Mouse (Mus musculus) olfactory bulb, adult 2 months (tissue): ENCODE data around the gene Rrp1. TPM values are rescaled to one million over a fixed set of nuclear protein-coding genes. Genes with fewer than 3 reads are reported as not detected.

Experiments used
- H3K27ac ChIP-seq: fragments of 200-500 bp; 2 replicates; pipeline ENCODE4 v1.5.1; 2012; ENCODE audit warnings: low read depth, low read length; ENCODE audit not compliant: insufficient read depth
- H3K4me1 ChIP-seq: fragments of 200-500 bp; 2 replicates; pipeline ENCODE4 v1.6.1; 2012; ENCODE audit warnings: low read length; ENCODE audit not compliant: control insufficient read depth, insufficient read depth
- H3K4me3 ChIP-seq: fragments of 200-500 bp; 2 replicates; pipeline ENCODE4 v1.5.1; 2012; ENCODE audit warnings: mild to moderate bottlenecking, low read depth, low read length, moderate library complexity; ENCODE audit not compliant: insufficient read depth
- CTCF ChIP-seq: fragments of 200-500 bp; IDR thresholded peaks from 2 replicates; pipeline ENCODE4 v1.5.1; 2012; ENCODE audit warnings: low read depth, mild to moderate bottlenecking, low read length, moderate library complexity; ENCODE audit not compliant: insufficient read depth
- POLR2A ChIP-seq: fragments of 200-500 bp; IDR thresholded peaks from 2 replicates; pipeline ENCODE4 v1.6.1; 2012; ENCODE audit warnings: mild to moderate bottlenecking, low read depth, low read length, moderate library complexity; ENCODE audit not compliant: insufficient read depth
- WGBS: fragments of 180-500 bp; shearing (Covaris S2); methylation state at CpG from one replicate; pipeline ENCODE4 v1.1.7; 2018; 5-methylcytosine and 5-hydroxymethylcytosine counted together
- polyA plus RNA-seq: library from polyadenylated mRNA; stranded (reverse); fragments of >200 nt; gene quantifications from 2 replicates; pipeline ENCODE4 v1.2.4, GENCODE M21; 2012; ENCODE audit warnings: low replicate concordance; ENCODE audit not compliant: missing spikeins, insufficient read depth, insufficient read length

The Rrp1 gene
- polyA plus RNA-seq, 1 experiment = not detected

DNA sequence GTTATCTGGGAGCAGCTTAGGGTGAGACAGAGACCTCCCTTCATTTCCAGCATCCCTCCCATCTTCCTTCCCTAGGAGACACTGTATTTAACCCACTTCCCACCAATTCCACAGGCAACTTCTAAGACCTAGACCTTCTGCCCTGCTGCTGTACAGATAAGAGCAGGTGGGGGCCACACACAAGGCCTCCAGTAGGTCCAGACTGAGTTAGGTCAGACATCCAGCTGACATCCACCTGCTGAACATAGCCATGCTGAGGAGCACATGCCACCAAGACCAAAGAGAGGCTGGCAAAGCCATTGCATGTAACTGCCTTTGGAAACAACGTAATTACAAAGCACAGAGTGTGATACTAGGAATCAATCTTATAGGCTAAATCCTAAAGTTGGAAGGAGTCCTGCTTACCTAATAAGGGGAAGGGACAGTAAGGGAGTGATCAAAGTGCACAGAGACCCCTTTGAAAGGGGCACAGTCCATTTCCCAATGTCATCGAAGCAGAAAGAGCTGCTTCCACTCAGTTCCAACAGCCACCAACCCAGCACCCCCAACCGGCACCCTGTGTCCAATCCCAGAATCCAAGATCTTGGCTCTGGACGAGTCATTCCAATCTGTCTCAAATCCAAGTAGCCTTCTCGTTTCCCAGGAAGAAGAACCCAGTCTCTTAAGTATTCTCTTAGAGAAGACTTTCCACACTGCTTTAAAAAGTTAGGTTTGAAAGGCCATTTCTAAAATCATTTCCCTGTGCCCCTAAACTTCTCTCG is 61.9 kb downstream of the Rrp1 start:
- TF ChIP-seq CTCF = no peak
- TF ChIP-seq POLR2A = no peak
- Histone ChIP-seq H3K27ac (no peak overlapping the region), H3K4me3 (peak overlapping the region; percentile 71), H3K4me1 (peaks cover 34% of the 10 kb centered on the region)
- WGBS = 7% methylated on average over 6 of the region's 6 CpGs

Other genes starting within 250 kb of the Rrp1 start
- gene D10Jhu81e, start 243.3 kb downstream of the Rrp1 start, polyA plus RNA-seq = not detected in 2 replicates
- gene Pwp2, start 227.9 kb downstream of the Rrp1 start, polyA plus RNA-seq = not detected in 2 replicates
- 121 TPM in 1 of 2 replicates, not detected in the other for gene Trappc10, start 168.4 kb downstream of the Rrp1 start, polyA plus RNA-seq
- gene Agpat3, start 60.6 kb downstream of the Rrp1 start, polyA plus RNA-seq = 102 TPM in 1 of 2 replicates, not detected in the other
- gene Cstb, start 12.6 kb upstream of the Rrp1 start, polyA plus RNA-seq = 1,067 TPM in 1 of 2 replicates, not detected in the other
- gene Pdxk, start 51.9 kb upstream of the Rrp1 start, polyA plus RNA-seq = not detected in 2 replicates
- not detected in 2 replicates for gene Olfr1358, start 104.4 kb upstream of the Rrp1 start, polyA plus RNA-seq
- not detected in 2 replicates for gene Ilvbl, start 161.3 kb upstream of the Rrp1 start, polyA plus RNA-seq
- gene Syde1, start 178.9 kb upstream of the Rrp1 start, polyA plus RNA-seq = not detected in 2 replicates
- gene Olfr1357, start 205.0 kb upstream of the Rrp1 start, polyA plus RNA-seq = not detected in 2 replicates